Mouse (Mus musculus) embryonic fibroblast, embryonic 13.5 days (primary cell): ENCODE measurements around the gene Rtn4r.

Source experiments
- CTCF ChIP-seq: IDR thresholded peaks from 2 replicates; pipeline ENCODE4 v1.5.1; 2011; ENCODE audit warnings: mild to moderate bottlenecking, control low read depth, low read length, moderate library complexity, borderline replicate concordance; ENCODE audit not compliant: insufficient read depth
- POLR2A ChIP-seq: IDR thresholded peaks from 2 replicates; pipeline ENCODE4 v1.6.1; 2011; ENCODE audit warnings: low read depth, mild to moderate bottlenecking, control low read depth, low read length, moderate library complexity

GRCm38 (mm10) chr16:18129413-18129812 lies 2.0 kb downstream of the Rtn4r start:
- TF ChIP-seq CTCF, result no peak
- TF ChIP-seq POLR2A, result no peak
